Mouse (Mus musculus): ENCODE measurements around the gene Crygb. TPM values are rescaled to one million over a fixed set of nuclear protein-coding genes. Genes with fewer than 3 reads are reported as not detected.

Gene Crygb
- polyA plus RNA-seq (2017; shearing (Covaris generic)): not detected

GRCm38 (mm10) chr1:65082188-65082587, at the start of gene Crygb:
Crygb (minus strand) TSS chr1:65082288.
- ATAC-seq: no peak

- ATAC-seq: no peak
Measured at GRCm38 (mm10) chr1:65131671-65132070, 49.6 kb upstream of the Crygb start.

GRCm38 (mm10) chr1:65130226-65130625, 48.1 kb upstream of the Crygb start:
- ATAC-seq: no peak

- no peak for ATAC-seq
Measured at GRCm38 (mm10) chr1:65129634-65130180, 47.6 kb upstream of the Crygb start.

GRCm38 (mm10) chr1:65122574-65123372, 40.7 kb upstream of the Crygb start, which contains the start of gene D630023F18Rik:
D630023F18Rik (minus strand) TSS chr1:65123214.
- no peak for ATAC-seq

GRCm38 (mm10) chr1:65119438-65119837, 37.4 kb upstream of the Crygb start, which contains the start of gene Gm28845:
Gm28845 (minus strand) TSS chr1:65119558.
- ATAC-seq: no peak

- ATAC-seq: no peak
Measured at GRCm38 (mm10) chr1:65118150-65118913, 36.2 kb upstream of the Crygb start.

- ATAC-seq: no peak
Measured at GRCm38 (mm10) chr1:65113536-65114172, 31.6 kb upstream of the Crygb start.

- no peak for ATAC-seq
Measured at GRCm38 (mm10) chr1:65112807-65113196, 30.7 kb upstream of the Crygb start.

- no peak for ATAC-seq
Measured at GRCm38 (mm10) chr1:65112031-65112806, 30.1 kb upstream of the Crygb start.

GRCm38 (mm10) chr1:65109756-65110435, 27.8 kb upstream of the Crygb start:
- ATAC-seq: no peak

GRCm38 (mm10) chr1:65109196-65109595, 27.1 kb upstream of the Crygb start:
- ATAC-seq: no peak

GRCm38 (mm10) chr1:65107654-65108279, 25.7 kb upstream of the Crygb start:
- no peak for ATAC-seq

- no peak for ATAC-seq
Measured at GRCm38 (mm10) chr1:65103273-65103672, 21.2 kb upstream of the Crygb start, which contains the start of gene Cryga. Cryga (minus strand) TSS chr1:65103373.

GRCm38 (mm10) chr1:65096953-65097352, 14.9 kb upstream of the Crygb start:
- ATAC-seq: no peak

GRCm38 (mm10) chr1:65091566-65091965, 9.5 kb upstream of the Crygb start:
- no peak for ATAC-seq

GRCm38 (mm10) chr1:65090370-65090769, 8.3 kb upstream of the Crygb start:
- ATAC-seq: no peak

- ATAC-seq: no peak
Measured at GRCm38 (mm10) chr1:65088567-65089356, 6.7 kb upstream of the Crygb start.

- ATAC-seq: no peak
Measured at GRCm38 (mm10) chr1:65075607-65076006, 6.5 kb downstream of the Crygb start.

- ATAC-seq: no peak
Measured at GRCm38 (mm10) chr1:65073589-65073988, 8.5 kb downstream of the Crygb start, which contains the start of gene Crygc. Crygc (minus strand) TSS chr1:65073689.
